Mouse (Mus musculus) heart, postnatal 0 days (tissue): ENCODE measurements around the gene Ubtf. TPM values are rescaled to one million over a fixed set of nuclear protein-coding genes. Genes with fewer than 3 reads are reported as not detected.

Source experiments
- ATAC-seq: fragments of 200-750 bp; cut with Nextera tagmentation; 2 replicates; pipeline ENCODE4 v1.8.0; 2017; ENCODE audit warnings: low read depth, moderate number of reproducible peaks, moderate library complexity; ENCODE audit not compliant: insufficient read depth
- DNase-seq: peaks from one replicate; pipeline ENCODE4 v3.0.0-alpha.2; 2016; ENCODE audit warnings: low spot score
- H3K27ac ChIP-seq: fragments of 300-500 bp; sonication (generic); 2 replicates; pipeline ENCODE4 v1.5.1; 2014; ENCODE audit warnings: low read depth, mild to moderate bottlenecking
- H3K27me3 ChIP-seq: fragments of 300-500 bp; sonication (generic); 2 replicates; pipeline ENCODE4 v1.6.1; 2014; ENCODE audit warnings: low read length, mixed read lengths; ENCODE audit not compliant: control insufficient read depth, insufficient read depth
- H3K36me3 ChIP-seq: fragments of 300-500 bp; sonication (generic); replicated peaks from 2 replicates; pipeline ENCODE4 v1.6.1; 2014; ENCODE audit warnings: low read length, mixed read lengths; ENCODE audit not compliant: control insufficient read depth, insufficient read depth
- H3K4me1 ChIP-seq: fragments of 300-500 bp; sonication (generic); 2 replicates; pipeline ENCODE4 v1.6.1; 2014; ENCODE audit warnings: antibody characterized with exemption; ENCODE audit not compliant: control insufficient read depth, insufficient read depth
- H3K4me2 ChIP-seq: fragments of 300-500 bp; sonication (generic); 2 replicates; pipeline ENCODE4 v1.6.1; 2014; ENCODE audit warnings: low read depth, mild to moderate bottlenecking, low read length, moderate library complexity
- H3K4me3 ChIP-seq: fragments of 300-500 bp; sonication (generic); 2 replicates; pipeline ENCODE4 v1.5.1; 2014; ENCODE audit warnings: low read depth, low read length
- H3K9ac ChIP-seq: fragments of 300-500 bp; sonication (generic); replicated peaks from 2 replicates; pipeline ENCODE4 v1.6.1; 2014; ENCODE audit warnings: low read depth, low read length, mixed read lengths
- H3K9me3 ChIP-seq: fragments of 300-500 bp; sonication (generic); replicated peaks from 2 replicates; pipeline ENCODE4 v1.6.1; 2016; ENCODE audit warnings: low read length; ENCODE audit not compliant: control insufficient read depth
- CTCF ChIP-seq: IDR thresholded peaks from 2 replicates; pipeline ENCODE4 v1.5.1; 2016; ENCODE audit warnings: antibody characterized with exemption, control low read depth, low read depth
- EP300 ChIP-seq: IDR thresholded peaks from 2 replicates; pipeline ENCODE4 v1.6.1; 2016; ENCODE audit warnings: antibody characterized with exemption, low read depth
- WGBS: fragments of 180-500 bp; shearing (Covaris S2); extraction: QIAGEN DNeasy Blood & Tissue Kit; methylation state at CpG from one replicate; pipeline ENCODE4 v1.1.7; 2014; 5-methylcytosine and 5-hydroxymethylcytosine counted together
- polyA plus RNA-seq: library from polyadenylated mRNA; unstranded; fragments of >200 nt; fragmentation: Nextera tagmentation; extraction: Ambion mirVana; gene quantifications from 2 replicates; pipeline ENCODE4 v1.2.1, GENCODE M21; 2015
- total RNA-seq: library from RNA; depleted of rRNA; stranded (reverse); fragments of >200 nt; gene quantifications from 2 replicates; pipeline ENCODE4 v1.2.3, GENCODE M21; 2014; ENCODE audit warnings: low replicate concordance

Gene Ubtf
- total and polyA plus RNA-seq, 2 experiments from 2014 or later = 34.5 to 42.5 TPM

- 51% methylated on average over 31 of the region's 31 CpGs for WGBS
- TF ChIP-seq EP300 (no peak), CTCF (no peak)
Measured at GRCm38 (mm10) chr11:102356636-102357350, 37.3 kb upstream of the Ubtf start.

GRCm38 (mm10) chr11:102356190-102356589 is 36.6 kb upstream of the Ubtf start:
- Histone ChIP-seq H3K27ac (no peak overlapping the region), H3K4me3 (no peak overlapping the region), H3K4me2 (no peak overlapping the region), H3K27me3 (peaks cover 41% of the 10 kb centered on the region), H3K9me3 (no peaks in the 10 kb centered on the region), H3K9ac (no peak overlapping the region), H3K36me3 (no peaks in the 10 kb centered on the region), H3K4me1 (no peaks in the 10 kb centered on the region)
- 72% methylated on average over 12 of the region's 12 CpGs for WGBS
- ATAC-seq (no peak), DNase-seq (no peak)
- TF ChIP-seq CTCF = no peak
- TF ChIP-seq EP300 = no peak

More at GRCm38 (mm10) chr11:102356636-102357350, 37.3 kb upstream of the Ubtf start:
- Histone ChIP-seq H3K36me3 (no peaks in the 10 kb centered on the region), H3K9me3 (no peaks in the 10 kb centered on the region), H3K4me2 (no peak overlapping the region), H3K4me3 (no peak overlapping the region), H3K9ac (no peak overlapping the region), H3K27ac (no peak overlapping the region), H3K4me1 (no peaks in the 10 kb centered on the region), H3K27me3 (peaks cover 45% of the 10 kb centered on the region)
- ATAC-seq = no peak
- DNase-seq = no peak

- no peak overlapping the region for H3K4me2 ChIP-seq
- H3K36me3 ChIP-seq = no peaks in the 10 kb centered on the region
- ATAC-seq (no peak), DNase-seq (no peak)
- H3K4me3 ChIP-seq = no peak overlapping the region
- peaks cover 45% of the 10 kb centered on the region for H3K27me3 ChIP-seq
- no peak overlapping the region for H3K27ac ChIP-seq
- no peak overlapping the region for H3K9ac ChIP-seq
- H3K4me1 ChIP-seq = no peaks in the 10 kb centered on the region
- no peaks in the 10 kb centered on the region for H3K9me3 ChIP-seq
- 66% methylated on average over 3 of the region's 3 CpGs for WGBS
- no peak for TF ChIP-seq CTCF
- no peak for TF ChIP-seq EP300
Measured at GRCm38 (mm10) chr11:102355501-102355900, 36.0 kb upstream of the Ubtf start.

- Histone ChIP-seq H3K4me2 (no peak overlapping the region), H3K27ac (no peak overlapping the region), H3K36me3 (no peaks in the 10 kb centered on the region), H3K27me3 (peaks cover 32% of the 10 kb centered on the region), H3K9ac (no peak overlapping the region), H3K4me1 (no peaks in the 10 kb centered on the region), H3K9me3 (no peaks in the 10 kb centered on the region), H3K4me3 (no peak overlapping the region)
- no peak for DNase-seq
- no peak for ATAC-seq
- TF ChIP-seq EP300 = no peak
- TF ChIP-seq CTCF = no peak
- WGBS = 37% methylated on average over 8 of the region's 8 CpGs
Measured at GRCm38 (mm10) chr11:102353021-102353431, 33.5 kb upstream of the Ubtf start.

- ATAC-seq (no peak), DNase-seq (no peak)
- peaks cover 27% of the 10 kb centered on the region for H3K27me3 ChIP-seq
- no peak overlapping the region for H3K4me3 ChIP-seq
- TF ChIP-seq EP300 (no peak), CTCF (no peak)
- no peak overlapping the region for H3K9ac ChIP-seq
- no peaks in the 10 kb centered on the region for H3K9me3 ChIP-seq
- H3K36me3 ChIP-seq = no peaks in the 10 kb centered on the region
- H3K27ac ChIP-seq = no peak overlapping the region
- H3K4me2 ChIP-seq = no peak overlapping the region
- 35% methylated on average over 5 of the region's 5 CpGs for WGBS
- no peaks in the 10 kb centered on the region for H3K4me1 ChIP-seq
Measured at GRCm38 (mm10) chr11:102352378-102352777, 32.8 kb upstream of the Ubtf start.
